Mouse (Mus musculus) C2C12 (cell line): Measurements from ENCODE around the gene Slc35a1. TPM values are rescaled to one million over a fixed set of nuclear protein-coding genes. Genes with fewer than 3 reads are reported as not detected.

Experiments
- H3K27me3 ChIP-seq: one replicate; pipeline ENCODE4 v1.6.1; 2011; ENCODE audit not compliant: control insufficient read depth, insufficient read depth, insufficient read length
- H3K36me3 ChIP-seq: one replicate; pipeline ENCODE4 v1.6.1; 2011; ENCODE audit not compliant: control insufficient read depth, insufficient read depth
- H3K4me3 ChIP-seq: one replicate; pipeline ENCODE4 v1.5.1; 2011; ENCODE audit warnings: mild to moderate bottlenecking, control low read depth; ENCODE audit not compliant: poor library complexity, insufficient read depth, severe bottlenecking
- H3K79me2 ChIP-seq: one replicate; pipeline ENCODE4 v1.6.1; 2011; ENCODE audit not compliant: control insufficient read depth, insufficient read depth
- H3K79me3 ChIP-seq: one replicate; pipeline ENCODE4 v1.6.1; 2011; ENCODE audit warnings: low read depth, control low read depth
- H3ac ChIP-seq: one replicate; pipeline ENCODE3; 2011; ENCODE audit warnings: low read depth; ENCODE audit not compliant: control insufficient read depth, insufficient read length
- CEBPB ChIP-seq: IDR thresholded peaks from one replicate; pipeline ENCODE4 v1.6.1; 2011; ENCODE audit warnings: low read depth, mild to moderate bottlenecking, control low read depth, moderate library complexity
- CTCF ChIP-seq: IDR thresholded peaks from one replicate; pipeline ENCODE4 v1.5.1; 2011; ENCODE audit not compliant: control insufficient read depth, insufficient read depth, insufficient read length
- FOSL1 ChIP-seq: IDR thresholded peaks from one replicate; pipeline ENCODE4 v1.8.0; 2011; ENCODE audit warnings: mild to moderate bottlenecking, low read length; ENCODE audit not compliant: poor library complexity, insufficient read depth, severe bottlenecking
- MAX ChIP-seq: IDR thresholded peaks from one replicate; pipeline ENCODE4 v1.6.1; 2011; ENCODE audit warnings: mild to moderate bottlenecking, control low read depth
- MYOD1 ChIP-seq: IDR thresholded peaks from one replicate; pipeline ENCODE4 v1.6.1; 2011; ENCODE audit warnings: low read depth; ENCODE audit not compliant: control insufficient read depth, insufficient read length
- MYOG ChIP-seq: IDR thresholded peaks from one replicate; pipeline ENCODE4 v1.6.1; 2011; ENCODE audit not compliant: control insufficient read depth, insufficient read length; ENCODE audit errors: extremely low read depth
- USF1 ChIP-seq: IDR thresholded peaks from one replicate; pipeline ENCODE4 v1.6.1; 2011; ENCODE audit warnings: low read depth, mild to moderate bottlenecking, control low read depth, moderate library complexity
- polyA plus RNA-seq: library from polyadenylated mRNA; unstranded; fragments of >200 nt; fragmentation: generic; extraction: Trizol; gene quantifications from one replicate; pipeline ENCODE4 v1.2.1, GENCODE M21; 2012; ENCODE audit warnings: missing spikeins

The Slc35a1 gene
- polyA plus RNA-seq, 1 experiment, result 18.4 TPM

- TF ChIP-seq MYOD1, result no peak
- TF ChIP-seq MYOG, result no peak
- TF ChIP-seq CEBPB, result no peak
- TF ChIP-seq CTCF, result no peak
- Histone ChIP-seq H3K36me3 (peaks cover 9% of the 10 kb centered on the region), H3K79me3 (no peaks in the 10 kb centered on the region), H3ac (no peak overlapping the region), H3K79me2 (no peaks in the 10 kb centered on the region), H3K27me3 (no peaks in the 10 kb centered on the region), H3K4me3 (no peak overlapping the region)
Observed at GRCm38 (mm10) chr4:34634129-34634528, 53.1 kb downstream of the Slc35a1 start.

- Histone ChIP-seq H3K4me3 (no peak overlapping the region), H3K27me3 (no peaks in the 10 kb centered on the region), H3K79me2 (no peaks in the 10 kb centered on the region), H3K79me3 (no peaks in the 10 kb centered on the region), H3K36me3 (peaks cover 17% of the 10 kb centered on the region), H3ac (no peak overlapping the region)
- TF ChIP-seq CEBPB, result no peak
- no peak for TF ChIP-seq MYOG
- no peak for TF ChIP-seq MYOD1
- no peak for TF ChIP-seq CTCF
- TF ChIP-seq USF1, result no peak
- no peak for TF ChIP-seq MAX
- TF ChIP-seq FOSL1, result no peak
Observed at GRCm38 (mm10) chr4:34629956-34630355, 57.3 kb downstream of the Slc35a1 start.

GRCm38 (mm10) chr4:34626401-34626800, 60.8 kb downstream of the Slc35a1 start:
- TF ChIP-seq MYOG, result no peak
- TF ChIP-seq MAX, result no peak
- no peak for TF ChIP-seq CTCF
- no peak for TF ChIP-seq CEBPB
- no peak for TF ChIP-seq FOSL1
- TF ChIP-seq USF1, result no peak
- no peak for TF ChIP-seq MYOD1
- Histone ChIP-seq H3K36me3 (peaks cover 18% of the 10 kb centered on the region), H3K4me3 (no peak overlapping the region), H3K27me3 (no peaks in the 10 kb centered on the region), H3K79me2 (no peaks in the 10 kb centered on the region), H3K79me3 (no peaks in the 10 kb centered on the region), H3ac (no peak overlapping the region)

- H3K79me2 ChIP-seq, result no peaks in the 10 kb centered on the region
- H3K4me3 ChIP-seq, result no peak overlapping the region
- peaks cover 22% of the 10 kb centered on the region for H3K36me3 ChIP-seq
- no peak overlapping the region for H3ac ChIP-seq
- no peaks in the 10 kb centered on the region for H3K27me3 ChIP-seq
- TF ChIP-seq FOSL1, result no peak
- no peak for TF ChIP-seq MYOG
- no peak for TF ChIP-seq MAX
- TF ChIP-seq MYOD1, result no peak
- TF ChIP-seq CTCF, result no peak
- no peak for TF ChIP-seq USF1
- TF ChIP-seq CEBPB, result no peak
- H3K79me3 ChIP-seq, result no peaks in the 10 kb centered on the region
Observed at GRCm38 (mm10) chr4:34625556-34625955, 61.7 kb downstream of the Slc35a1 start.

GRCm38 (mm10) chr4:34616146-34616545, 71.1 kb downstream of the Slc35a1 start:
- Histone ChIP-seq H3K27me3 (no peaks in the 10 kb centered on the region), H3ac (no peak overlapping the region), H3K79me3 (peaks cover 28% of the 10 kb centered on the region), H3K36me3 (peaks cover 4% of the 10 kb centered on the region), H3K4me3 (no peak overlapping the region), H3K79me2 (peaks cover 52% of the 10 kb centered on the region)
- TF ChIP-seq FOSL1 (no peak), CTCF (no peak), USF1 (no peak), MYOG (no peak)

GRCm38 (mm10) chr4:34615303-34615702, 71.9 kb downstream of the Slc35a1 start:
- H3K4me3 ChIP-seq, result peak overlapping the region; percentile 76
- H3K79me2 ChIP-seq, result peaks cover 56% of the 10 kb centered on the region
- no peaks in the 10 kb centered on the region for H3K27me3 ChIP-seq
- peaks cover 32% of the 10 kb centered on the region for H3K79me3 ChIP-seq
- peaks cover under 1% of the 10 kb centered on the region for H3K36me3 ChIP-seq
- peak overlapping the region; percentile 56 for H3ac ChIP-seq
- no peak for TF ChIP-seq MAX
- TF ChIP-seq CEBPB, result no peak
- no peak for TF ChIP-seq MYOD1
- TF ChIP-seq MYOG, result no peak
- no peak for TF ChIP-seq USF1
- TF ChIP-seq FOSL1, result no peak
- no peak for TF ChIP-seq CTCF
